20 mouse cellular contexts compared by ENCODE assay signal in the genomic region with DNA sequence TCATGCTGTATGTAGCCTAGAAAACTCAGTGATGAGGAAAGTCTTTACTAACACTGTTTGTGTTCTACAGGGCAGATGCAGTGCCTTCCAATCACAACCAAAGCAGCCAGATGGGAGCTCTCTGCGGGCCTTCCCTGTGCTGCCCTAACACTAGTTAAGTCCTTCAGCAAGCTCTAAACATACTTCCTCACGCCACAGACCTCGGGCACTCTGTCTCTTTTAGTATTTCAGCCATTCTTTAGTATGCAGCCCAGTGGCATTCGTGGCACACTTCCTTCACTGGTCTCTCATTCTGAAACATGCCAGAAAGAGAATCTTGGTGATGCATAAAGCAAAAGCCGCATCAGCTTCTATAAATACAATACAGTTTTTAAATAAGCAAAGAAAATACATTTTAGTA.
A peak's percentile ranks its signal among the peaks of the same experiment; 100 is the strongest.
DNase-seq lines count a peak whose midpoint lies in the region; ATAC-seq and TF ChIP-seq lines count a peak whose summit lies in the region.
"Had no signal": no experiment of that assay in that cellular context is flagged by ENCODE, and none has a peak within 500 bp of the region (broad histone marks: within the 10 kb centered on the region; RNA-seq: fewer than 3 reads in every experiment).

No protein-coding gene starts in this region.

- H3K4me1 ChIP-seq in hindbrain, embryonic 10.5 days (replicated peaks): peaks cover 43% of the 10 kb centered on the region
- peaks cover 7% of the 10 kb centered on the region; the same call in 1 of the 2 replicates for H3K4me1 ChIP-seq in hindbrain, postnatal 0 days (ENCODE audit: insufficient read depth, low read length)
- peaks cover 16% of the 10 kb centered on the region for H3K4me1 ChIP-seq in forebrain, embryonic 11.5 days (replicated peaks; ENCODE audit: control insufficient read depth, insufficient read depth, low read length)
- peaks cover 48% of the 10 kb centered on the region for H3K4me1 ChIP-seq in hindbrain, embryonic 13.5 days (replicated peaks)

- H3K9ac ChIP-seq in hindbrain, postnatal 0 days (replicated peaks; ENCODE audit: low read length): no peak overlapping the region
- no peak overlapping the region for H3K9ac ChIP-seq in forebrain, embryonic 11.5 days (ENCODE audit: low read length)
- H3K9ac ChIP-seq in hindbrain, embryonic 13.5 days: no peak overlapping the region
- H3K9ac ChIP-seq: embryonic facial prominence, embryonic 13.5 days; limb, embryonic 13.5 days; liver, embryonic 14.5 days had no signal

- WGBS in hindbrain, embryonic 10.5 days: 83% methylated on average over 5 of the region's 5 CpGs
- WGBS in hindbrain, postnatal 0 days: 50% methylated on average over 5 of the region's 5 CpGs
- WGBS in forebrain, embryonic 11.5 days: 74% methylated on average over 5 of the region's 5 CpGs
- 54% methylated on average over 5 of the region's 5 CpGs for whole genome bisulfite sequencing in hindbrain, embryonic 13.5 days

- H3K27me3 ChIP-seq in hindbrain, embryonic 10.5 days (ENCODE audit: insufficient read depth, poor library complexity, severe bottlenecking): no peaks in the 10 kb centered on the region
- no peaks in the 10 kb centered on the region for H3K27me3 ChIP-seq in hindbrain, postnatal 0 days (ENCODE audit: insufficient read depth, low read length)
- H3K27me3 ChIP-seq in forebrain, embryonic 11.5 days (ENCODE audit: control insufficient read depth, insufficient read depth, low read length): no peaks in the 10 kb centered on the region
- H3K27me3 ChIP-seq in hindbrain, embryonic 13.5 days: no peaks in the 10 kb centered on the region
- H3K27me3 ChIP-seq: embryonic facial prominence, embryonic 13.5 days; limb, embryonic 13.5 days; Patski had no signal

- TF ChIP-seq CTCF in hindbrain, postnatal 0 days (IDR thresholded peaks at IDR 0.05; ENCODE audit: low read depth): no peak

- H3K4me2 ChIP-seq in hindbrain, postnatal 0 days (ENCODE audit: low read depth, low read length): no peak overlapping the region
- no peak overlapping the region for H3K4me2 ChIP-seq in forebrain, embryonic 11.5 days (ENCODE audit: low read depth, low read length, severe bottlenecking)
- no peak overlapping the region for H3K4me2 ChIP-seq in hindbrain, embryonic 13.5 days
- H3K4me2 ChIP-seq: embryonic facial prominence, embryonic 13.5 days; limb, embryonic 13.5 days had no signal

- no peak for ATAC-seq in hindbrain, postnatal 0 days
- no peak for ATAC-seq in forebrain, embryonic 11.5 days (replicated peaks; ENCODE audit: low FRiP score)
- no peak for ATAC-seq in hindbrain, embryonic 13.5 days (ENCODE audit: low FRiP score)
- ATAC-seq in frontal cortex, adult (ENCODE audit: low TSS enrichment): no peak
- ATAC-seq: activated CD4-positive, CD25-positive, alpha-beta regulatory T cell, adult 4 months; lung, postnatal 0 days; Patski had no signal

- H3K4me3 ChIP-seq in hindbrain, embryonic 10.5 days: no peak overlapping the region
- no peak overlapping the region for H3K4me3 ChIP-seq in hindbrain, postnatal 0 days (ENCODE audit: low read length)
- no peak overlapping the region for H3K4me3 ChIP-seq in forebrain, embryonic 11.5 days (ENCODE audit: low read depth, low read length)
- H3K4me3 ChIP-seq in hindbrain, embryonic 13.5 days: no peak overlapping the region
- H3K4me3 ChIP-seq: embryonic facial prominence, embryonic 13.5 days; limb, embryonic 13.5 days had no signal

- no peak for DNase-seq in hindbrain, embryonic 10.5 days (ENCODE audit: low spot score)
- no peak for DNase-seq in hindbrain, postnatal 0 days (ENCODE audit: low spot score)
- DNase-seq in A20 (ENCODE audit: low read depth, low spot score): peak; percentile 54
- no peak for DNase-seq in forebrain, embryonic 11.5 days (ENCODE audit: low spot score)
- DNase-seq in kidney, adult 18-20 months: no peak
- DNase-seq: adrenal gland, postnatal 25 days; cerebellum, adult 9-10 months; gastrocnemius, postnatal 10 days; heart, adult 18-20 months; kidney, adult 2 months; kidney, postnatal 25 days; right cerebral cortex, adult 18-20 months had no signal

- no peaks in the 10 kb centered on the region for H3K9me3 ChIP-seq in hindbrain, embryonic 10.5 days
- H3K9me3 ChIP-seq in hindbrain, postnatal 0 days (ENCODE audit: low read length): no peaks in the 10 kb centered on the region
- H3K9me3 ChIP-seq in forebrain, embryonic 11.5 days (ENCODE audit: control insufficient read depth, low read length): no peaks in the 10 kb centered on the region
- no peaks in the 10 kb centered on the region for H3K9me3 ChIP-seq in hindbrain, embryonic 13.5 days
- H3K9me3 ChIP-seq: embryonic facial prominence, embryonic 13.5 days; limb, embryonic 13.5 days had no signal

- no peaks in the 10 kb centered on the region for H3K36me3 ChIP-seq in hindbrain, embryonic 10.5 days
- no peaks in the 10 kb centered on the region for H3K36me3 ChIP-seq in hindbrain, postnatal 0 days (ENCODE audit: insufficient read depth, low read length)
- no peaks in the 10 kb centered on the region for H3K36me3 ChIP-seq in forebrain, embryonic 11.5 days (ENCODE audit: control insufficient read depth, insufficient read depth, low read length)
- no peaks in the 10 kb centered on the region for H3K36me3 ChIP-seq in hindbrain, embryonic 13.5 days
- H3K36me3 ChIP-seq: embryonic facial prominence, embryonic 13.5 days; limb, embryonic 13.5 days had no signal

- peak overlapping the region; percentile 62 for H3K27ac ChIP-seq in hindbrain, embryonic 10.5 days
- no peak overlapping the region for H3K27ac ChIP-seq in hindbrain, postnatal 0 days
- peak overlapping the region; percentile 74 for H3K27ac ChIP-seq in forebrain, embryonic 11.5 days (ENCODE audit: low read depth, low read length)
- H3K27ac ChIP-seq in hindbrain, embryonic 13.5 days: peak overlapping the region; percentile 86
- H3K27ac ChIP-seq: embryonic facial prominence, embryonic 13.5 days; limb, embryonic 13.5 days; liver, embryonic 14.5 days had no signal
